Mouse (Mus musculus): ENCODE measurements around the gene Selenoh. TPM values are rescaled to one million over a fixed set of nuclear protein-coding genes. Genes with fewer than 3 reads are reported as not detected.
A peak's percentile ranks its signal among the peaks of the same experiment; 100 is the strongest.

Selenoh gene
- polyA plus RNA-seq, 1 experiment = 40.4 TPM

GRCm38 (mm10) chr2:84635611-84636010 is 35.0 kb downstream of the Selenoh start:
- 2% methylated on average over 2 of the region's 2 CpGs for WGBS
- Histone ChIP-seq H3K4me1 (ENCODE audit: control insufficient read depth, insufficient read depth, low read length) (peaks cover 67% of the 10 kb centered on the region), H3K4me3 (replicated peaks; ENCODE audit: extremely low read depth, low read depth, low read length) (no peak overlapping the region)
- TF ChIP-seq POLR2A (IDR thresholded peaks at IDR 0.05; ENCODE audit: borderline replicate concordance, extremely low read depth, low read depth, low read length) (peak; percentile 71; the same call in 1 of the 2 replicates), CTCF (IDR thresholded peaks at IDR 0.05; ENCODE audit: insufficient read depth, low read length) (no peak)
- peak; percentile 89 for DNase-seq

- peak; percentile 38 for DNase-seq
- WGBS = 18% methylated on average over 4 of the region's 4 CpGs
- TF ChIP-seq POLR2A (IDR thresholded peaks at IDR 0.05; ENCODE audit: borderline replicate concordance, extremely low read depth, low read depth, low read length) (no peak), CTCF (IDR thresholded peaks at IDR 0.05; ENCODE audit: insufficient read depth, low read length) (no peak)
- H3K4me3 ChIP-seq (replicated peaks; ENCODE audit: extremely low read depth, low read depth, low read length) = peak overlapping the region; percentile 39
- peaks cover 62% of the 10 kb centered on the region for H3K4me1 ChIP-seq (ENCODE audit: control insufficient read depth, insufficient read depth, low read length)
Observed at GRCm38 (mm10) chr2:84634934-84635482, 35.6 kb downstream of the Selenoh start.

- peak overlapping the region; percentile 4 for H3K4me3 ChIP-seq (replicated peaks; ENCODE audit: extremely low read depth, low read depth, low read length)
Observed at GRCm38 (mm10) chr2:84634006-84634405, 36.6 kb downstream of the Selenoh start.

GRCm38 (mm10) chr2:84632999-84633398 is 37.6 kb downstream of the Selenoh start:
- H3K4me3 ChIP-seq (replicated peaks; ENCODE audit: extremely low read depth, low read depth, low read length) = no peak overlapping the region
- 3% methylated on average over 3 of the region's 3 CpGs for WGBS
- peaks cover 54% of the 10 kb centered on the region for H3K4me1 ChIP-seq (ENCODE audit: control insufficient read depth, insufficient read depth, low read length)
- TF ChIP-seq POLR2A (IDR thresholded peaks at IDR 0.05; ENCODE audit: borderline replicate concordance, extremely low read depth, low read depth, low read length) (no peak), CTCF (IDR thresholded peaks at IDR 0.05; ENCODE audit: insufficient read depth, low read length) (no peak)
- peak; percentile 59 for DNase-seq

More at GRCm38 (mm10) chr2:84634006-84634405, 36.6 kb downstream of the Selenoh start:
- WGBS = 21% methylated on average over 4 of the region's 4 CpGs
- H3K4me1 ChIP-seq (ENCODE audit: control insufficient read depth, insufficient read depth, low read length) = peaks cover 58% of the 10 kb centered on the region
- TF ChIP-seq CTCF (IDR thresholded peaks at IDR 0.05; ENCODE audit: insufficient read depth, low read length) = no peak
- TF ChIP-seq POLR2A (IDR thresholded peaks at IDR 0.05; ENCODE audit: borderline replicate concordance, extremely low read depth, low read depth, low read length) = no peak
- DNase-seq = peak; percentile 39

GRCm38 (mm10) chr2:84632001-84632400 is 38.6 kb downstream of the Selenoh start:
- TF ChIP-seq POLR2A (IDR thresholded peaks at IDR 0.05; ENCODE audit: borderline replicate concordance, extremely low read depth, low read depth, low read length) = no peak
- no peak for TF ChIP-seq CTCF (IDR thresholded peaks at IDR 0.05; ENCODE audit: insufficient read depth, low read length)
- no peak for DNase-seq
- Histone ChIP-seq H3K4me3 (replicated peaks; ENCODE audit: extremely low read depth, low read depth, low read length) (no peak overlapping the region), H3K4me1 (ENCODE audit: control insufficient read depth, insufficient read depth, low read length) (peaks cover 52% of the 10 kb centered on the region)
- WGBS = 74% methylated on average over 1 of the region's 1 CpGs

- DNase-seq = no peak
- no peak overlapping the region for H3K4me3 ChIP-seq (replicated peaks; ENCODE audit: extremely low read depth, low read depth, low read length)
- WGBS = 34% methylated on average over 3 of the region's 3 CpGs
- H3K4me1 ChIP-seq (ENCODE audit: control insufficient read depth, insufficient read depth, low read length) = peaks cover 43% of the 10 kb centered on the region
- TF ChIP-seq CTCF (IDR thresholded peaks at IDR 0.05; ENCODE audit: insufficient read depth, low read length) = no peak
Observed at GRCm38 (mm10) chr2:84627036-84627435, 43.5 kb downstream of the Selenoh start.

- Histone ChIP-seq H3K4me1 (ENCODE audit: control insufficient read depth, insufficient read depth, low read length) (peaks cover 39% of the 10 kb centered on the region), H3K4me3 (replicated peaks; ENCODE audit: extremely low read depth, low read depth, low read length) (no peak overlapping the region)
- 46% methylated on average over 7 of the region's 7 CpGs for WGBS
- TF ChIP-seq CTCF (IDR thresholded peaks at IDR 0.05; ENCODE audit: insufficient read depth, low read length) = no peak
- DNase-seq = no peak
Observed at GRCm38 (mm10) chr2:84626366-84626975, 44.1 kb downstream of the Selenoh start.

GRCm38 (mm10) chr2:84624201-84624600 is 46.4 kb downstream of the Selenoh start:
- DNase-seq = no peak
- Histone ChIP-seq H3K4me1 (ENCODE audit: control insufficient read depth, insufficient read depth, low read length) (peaks cover 38% of the 10 kb centered on the region), H3K4me3 (replicated peaks; ENCODE audit: extremely low read depth, low read depth, low read length) (no peak overlapping the region)
- no peak for TF ChIP-seq POLR2A (IDR thresholded peaks at IDR 0.05; ENCODE audit: borderline replicate concordance, extremely low read depth, low read depth, low read length)
- 87% methylated on average over 17 of the region's 17 CpGs for WGBS

- no peak for DNase-seq
Observed at GRCm38 (mm10) chr2:84623428-84624119, 47.0 kb downstream of the Selenoh start.

GRCm38 (mm10) chr2:84622668-84623067 is 47.9 kb downstream of the Selenoh start:
- no peak for TF ChIP-seq CTCF (IDR thresholded peaks at IDR 0.05; ENCODE audit: insufficient read depth, low read length)
- no peak for TF ChIP-seq POLR2A (IDR thresholded peaks at IDR 0.05; ENCODE audit: borderline replicate concordance, extremely low read depth, low read depth, low read length)
- WGBS = 21% methylated on average over 2 of the region's 2 CpGs
- peaks cover 39% of the 10 kb centered on the region for H3K4me1 ChIP-seq (ENCODE audit: control insufficient read depth, insufficient read depth, low read length)
- no peak overlapping the region for H3K4me3 ChIP-seq (replicated peaks; ENCODE audit: extremely low read depth, low read depth, low read length)
- DNase-seq = no peak

More at GRCm38 (mm10) chr2:84623428-84624119, 47.0 kb downstream of the Selenoh start:
- H3K4me1 ChIP-seq (ENCODE audit: control insufficient read depth, insufficient read depth, low read length) = peaks cover 39% of the 10 kb centered on the region
- H3K4me3 ChIP-seq (replicated peaks; ENCODE audit: extremely low read depth, low read depth, low read length) = no peak overlapping the region
- TF ChIP-seq CTCF (IDR thresholded peaks at IDR 0.05; ENCODE audit: insufficient read depth, low read length) = no peak
- TF ChIP-seq POLR2A (IDR thresholded peaks at IDR 0.05; ENCODE audit: borderline replicate concordance, extremely low read depth, low read depth, low read length) = no peak
- WGBS = 29% methylated on average over 3 of the region's 3 CpGs
